Comparison of ENCODE assay signal across 16 mouse cellular contexts in genomic region chr6:100096393-100097125, GRCm38 (mm10).
DNase-seq lines count a peak whose midpoint lies in the region; ATAC-seq and TF ChIP-seq lines count a peak whose summit lies in the region.
"Had no signal": no experiment of that assay in that cellular context is flagged by ENCODE, and none has a peak within 500 bp of the region (broad histone marks: within the 10 kb centered on the region; RNA-seq: fewer than 3 reads in every experiment).

No protein-coding gene starts in this region.

- H3K4me1 ChIP-seq in liver, embryonic 11.5 days (replicated peaks; ENCODE audit: control insufficient read depth, insufficient read depth, low read length), result 0 out of 2 replicates have a peak, but pooled peaks cover 3% of the 10 kb centered on the region
- H3K4me1 ChIP-seq in intestine, embryonic 16.5 days (ENCODE audit: control insufficient read depth, insufficient read depth, low read length), result peaks cover 10% of the 10 kb centered on the region
- H3K4me1 ChIP-seq in liver, embryonic 14.5 days (replicated peaks; ENCODE audit: control insufficient read depth in 2 of 2, insufficient read depth in 2 of 2, low read length in 1 of 2), result peaks cover 0 to 8% of the 10 kb centered on the region in 2 experiments; a peak in 2 of 4 replicates
- H3K4me1 ChIP-seq in neural tube, embryonic 15.5 days, result peaks cover 8% of the 10 kb centered on the region; the same call in 1 of the 2 replicates
- H3K4me1 ChIP-seq: midbrain, embryonic 15.5 days had no signal

- no peak overlapping the region for H3K4me3 ChIP-seq in liver, embryonic 11.5 days (ENCODE audit: low read depth, low read length)
- H3K4me3 ChIP-seq in intestine, embryonic 16.5 days (ENCODE audit: low read length), result no peak overlapping the region
- H3K4me3 ChIP-seq in liver, embryonic 14.5 days (ENCODE audit: insufficient read depth in 1 of 2, low read depth in 2 of 2, low read length in 2 of 2), result no peak overlapping the region
- no peak overlapping the region for H3K4me3 ChIP-seq in neural tube, embryonic 15.5 days (replicated peaks)
- H3K4me3 ChIP-seq: gastrocnemius, adult 2 months; heart, embryonic 12.5 days; midbrain, embryonic 15.5 days had no signal

- whole genome bisulfite sequencing in liver, embryonic 11.5 days, result 60% methylated on average over 13 of the region's 13 CpGs
- 47% methylated on average over 13 of the region's 13 CpGs for WGBS in intestine, embryonic 16.5 days
- 54% methylated on average over 13 of the region's 13 CpGs for WGBS in liver, embryonic 14.5 days (ENCODE audit: insufficient replicate concordance)
- WGBS in neural tube, embryonic 15.5 days, result 80% methylated on average over 13 of the region's 13 CpGs

- no peak for TF ChIP-seq EP300 in liver, embryonic 14.5 days (IDR thresholded peaks at IDR 0.05; ENCODE audit: low read depth)

- no peak for TF ChIP-seq CTCF in liver, embryonic 14.5 days (IDR thresholded peaks at IDR 0.05; ENCODE audit: low read depth)

- no peaks in the 10 kb centered on the region for H3K9me3 ChIP-seq in liver, embryonic 11.5 days (ENCODE audit: control insufficient read depth, low read length)
- no peaks in the 10 kb centered on the region for H3K9me3 ChIP-seq in intestine, embryonic 16.5 days (ENCODE audit: control insufficient read depth, low read length)
- no peaks in the 10 kb centered on the region for H3K9me3 ChIP-seq in liver, embryonic 14.5 days (ENCODE audit: control insufficient read depth, low read length)
- no peaks in the 10 kb centered on the region for H3K9me3 ChIP-seq in neural tube, embryonic 15.5 days (replicated peaks)
- H3K9me3 ChIP-seq: heart, embryonic 12.5 days; midbrain, embryonic 15.5 days had no signal

- no peaks in the 10 kb centered on the region for H3K36me3 ChIP-seq in liver, embryonic 11.5 days (ENCODE audit: control insufficient read depth, insufficient read depth, low read length)
- H3K36me3 ChIP-seq in intestine, embryonic 16.5 days (ENCODE audit: control insufficient read depth, insufficient read depth, low read length), result no peaks in the 10 kb centered on the region
- H3K36me3 ChIP-seq in liver, embryonic 14.5 days (replicated peaks; ENCODE audit: control insufficient read depth, insufficient read depth, low read depth), result no peaks in the 10 kb centered on the region
- no peaks in the 10 kb centered on the region for H3K36me3 ChIP-seq in neural tube, embryonic 15.5 days
- H3K36me3 ChIP-seq: heart, embryonic 12.5 days; midbrain, embryonic 15.5 days had no signal

- H3K27me3 ChIP-seq in liver, embryonic 11.5 days (replicated peaks; ENCODE audit: control insufficient read depth, insufficient read depth, low read length), result peaks cover 2% of the 10 kb centered on the region; the same call in 1 of the 2 replicates
- H3K27me3 ChIP-seq in intestine, embryonic 16.5 days (replicated peaks; ENCODE audit: control insufficient read depth, insufficient read depth, low read length), result no peaks in the 10 kb centered on the region
- no peaks in the 10 kb centered on the region for H3K27me3 ChIP-seq in liver, embryonic 14.5 days (ENCODE audit: control insufficient read depth, insufficient read depth, low read length)
- peaks cover 25% of the 10 kb centered on the region; the same call in 1 of the 2 replicates for H3K27me3 ChIP-seq in neural tube, embryonic 15.5 days (replicated peaks)
- H3K27me3 ChIP-seq: midbrain, embryonic 15.5 days had no signal

- no peak for ATAC-seq in liver, embryonic 11.5 days (replicated peaks; ENCODE audit: low FRiP score)
- ATAC-seq in intestine, embryonic 16.5 days, result peak; percentile 74
- ATAC-seq in liver, embryonic 14.5 days (ENCODE audit: insufficient read depth), result 0 out of 2 replicates have a peak, but pooled peaks have one; percentile 21
- ATAC-seq in neural tube, embryonic 15.5 days (ENCODE audit: low FRiP score), result no peak
- ATAC-seq: forebrain, postnatal 0 days; hindbrain, postnatal 0 days; midbrain, embryonic 15.5 days had no signal

- DNase-seq in liver, result peak; percentile 23
- no peak for DNase-seq in liver, embryonic 11.5 days (ENCODE audit: low spot score)
- DNase-seq in ZHBTc4 (ENCODE audit: low read depth, low spot score), result peak; percentile 62
- no peak for DNase-seq in liver, embryonic 14.5 days (ENCODE audit: low read depth in 3 of 3, low spot score in 3 of 3)
- no peak for DNase-seq in adrenal gland, postnatal 25 days
- no peak for DNase-seq in thymus, adult 18-20 months
- DNase-seq: adrenal gland, adult 8-10 months; cerebellum, adult 11 months; cerebellum, postnatal 36 days; forebrain, postnatal 0 days; gastrocnemius, adult 2 months had no signal

- no peak overlapping the region for H3K4me2 ChIP-seq in liver, embryonic 11.5 days
- H3K4me2 ChIP-seq in intestine, embryonic 16.5 days (ENCODE audit: low read depth, low read length), result no peak overlapping the region
- H3K4me2 ChIP-seq in liver, embryonic 14.5 days (ENCODE audit: low read depth), result no peak overlapping the region
- no peak overlapping the region for H3K4me2 ChIP-seq in neural tube, embryonic 15.5 days
- H3K4me2 ChIP-seq: heart, embryonic 12.5 days; midbrain, embryonic 15.5 days had no signal

- H3K9ac ChIP-seq in liver, embryonic 11.5 days (ENCODE audit: low read depth, low read length), result no peak overlapping the region
- no peak overlapping the region for H3K9ac ChIP-seq in intestine, embryonic 16.5 days (ENCODE audit: low read depth, low read length)
- H3K9ac ChIP-seq in liver, embryonic 14.5 days (replicated peaks), result no peak overlapping the region
- H3K9ac ChIP-seq in neural tube, embryonic 15.5 days (replicated peaks), result no peak overlapping the region
- H3K9ac ChIP-seq: forebrain, postnatal 0 days; heart, embryonic 12.5 days; midbrain, embryonic 15.5 days had no signal

- no peak overlapping the region for H3K27ac ChIP-seq in liver, embryonic 11.5 days (ENCODE audit: low read depth, low read length)
- H3K27ac ChIP-seq in intestine, embryonic 16.5 days (ENCODE audit: low read length), result no peak overlapping the region
- no peak overlapping the region for H3K27ac ChIP-seq in liver, embryonic 14.5 days
- no peak overlapping the region for H3K27ac ChIP-seq in neural tube, embryonic 15.5 days (replicated peaks)
- H3K27ac ChIP-seq: gastrocnemius, adult 2 months; hindbrain, postnatal 0 days; midbrain, embryonic 15.5 days had no signal

Comparison
In these comparisons a context has a peak if more than half of its experiments do, and no peak if none do; other contexts are left out.
1. DNase-seq: peak in liver (single experiment) and ZHBTc4 (single experiment); none in liver, embryonic 11.5 days (single experiment), liver, embryonic 14.5 days (0 of 3), adrenal gland, postnatal 25 days (single experiment) and thymus, adult 18-20 months (0 of 2).
2. ATAC-seq: peak in intestine, embryonic 16.5 days (single experiment) and liver, embryonic 14.5 days (single experiment); none in liver, embryonic 11.5 days (single experiment) and neural tube, embryonic 15.5 days (single experiment).